Mouse (Mus musculus): ENCODE data around the gene Wdr38. TPM values are rescaled to one million over a fixed set of nuclear protein-coding genes. Genes with fewer than 3 reads are reported as not detected.

The Wdr38 gene
- polyA plus RNA-seq, 1 experiment: 0.44 TPM

DNA sequence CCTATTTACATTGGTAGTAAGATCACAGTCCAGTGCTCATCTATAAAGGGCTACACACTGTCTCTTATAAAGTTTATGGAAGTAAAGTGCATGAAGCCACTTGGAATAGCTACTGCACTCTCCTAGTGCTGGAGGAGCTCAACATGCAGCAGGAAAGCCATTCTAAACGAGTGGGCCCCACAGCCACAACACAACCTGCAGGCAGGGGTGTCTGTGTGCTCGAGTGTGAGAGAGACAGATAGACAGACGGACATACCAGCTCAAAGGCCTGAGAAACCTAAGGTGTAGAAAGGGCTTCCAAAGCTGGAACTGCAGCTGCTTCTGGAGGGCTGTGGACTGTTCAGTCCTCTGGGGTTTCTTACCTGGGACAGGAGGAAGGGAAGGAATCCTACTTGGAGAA, 19.3 kb downstream of the Wdr38 start:
- no peak overlapping the region for H3K4me3 ChIP-seq (ENCODE audit: extremely low read depth, insufficient read depth, insufficient read length)
- peaks cover 19% of the 10 kb centered on the region for H3K4me1 ChIP-seq (ENCODE audit: control insufficient read depth, insufficient read depth, insufficient read length)
- TF ChIP-seq CTCF (IDR thresholded peaks at IDR 0.05; ENCODE audit: extremely low read depth, insufficient read depth, insufficient read length, insufficient replicate concordance) (no peak), POLR2A (IDR thresholded peaks at IDR 0.05; ENCODE audit: low read depth, low read length) (no peak)
- H3K27me3 ChIP-seq (ENCODE audit: control insufficient read depth, insufficient read depth, low read length): no peaks in the 10 kb centered on the region
- DNase-seq (ENCODE audit: low read depth in 1 of 2, low spot score in 2 of 2): no peak
- 69% methylated on average over 3 of the region's 3 CpGs for WGBS
- peaks cover 36% of the 10 kb centered on the region for H3K36me3 ChIP-seq (ENCODE audit: control insufficient read depth, insufficient read depth, low read length)
- H3K27ac ChIP-seq (ENCODE audit: insufficient read depth, low read length): no peak overlapping the region

DNA sequence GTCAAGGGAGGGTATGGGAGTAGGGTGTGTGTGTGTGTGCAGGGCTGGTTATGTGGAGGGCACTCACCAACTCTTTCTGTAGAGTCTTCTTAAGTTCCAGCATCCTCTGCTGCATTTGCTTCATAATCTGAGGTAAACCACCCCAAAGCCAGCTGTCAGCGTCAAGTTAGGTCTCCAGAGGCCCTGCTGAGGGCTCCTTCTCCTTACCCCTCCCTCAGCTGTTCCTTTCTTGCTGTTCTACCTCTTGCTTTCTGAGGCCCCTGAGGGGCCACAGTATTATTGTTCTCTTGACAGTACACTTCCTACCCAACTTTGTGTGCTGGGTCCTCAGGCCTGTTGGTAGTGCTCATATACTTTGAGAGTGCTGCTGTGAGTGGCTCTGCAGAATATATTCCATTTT, 22.7 kb downstream of the Wdr38 start:
- peaks cover 21% of the 10 kb centered on the region for H3K4me1 ChIP-seq (ENCODE audit: control insufficient read depth, insufficient read depth, insufficient read length)
- no peak for DNase-seq (ENCODE audit: low read depth in 1 of 2, low spot score in 2 of 2)
- H3K27ac ChIP-seq (ENCODE audit: insufficient read depth, low read length): peak overlapping the region; percentile 28; the same call in 1 of the 2 replicates
- TF ChIP-seq CTCF (IDR thresholded peaks at IDR 0.05; ENCODE audit: extremely low read depth, insufficient read depth, insufficient read length, insufficient replicate concordance) (no peak), POLR2A (IDR thresholded peaks at IDR 0.05; ENCODE audit: low read depth, low read length) (no peak)
- 54% methylated on average over 1 of the region's 1 CpGs for WGBS
- peaks cover 26% of the 10 kb centered on the region for H3K36me3 ChIP-seq (ENCODE audit: control insufficient read depth, insufficient read depth, low read length)
- no peak overlapping the region for H3K4me3 ChIP-seq (ENCODE audit: extremely low read depth, insufficient read depth, insufficient read length)
- H3K27me3 ChIP-seq (ENCODE audit: control insufficient read depth, insufficient read depth, low read length): no peaks in the 10 kb centered on the region

DNA sequence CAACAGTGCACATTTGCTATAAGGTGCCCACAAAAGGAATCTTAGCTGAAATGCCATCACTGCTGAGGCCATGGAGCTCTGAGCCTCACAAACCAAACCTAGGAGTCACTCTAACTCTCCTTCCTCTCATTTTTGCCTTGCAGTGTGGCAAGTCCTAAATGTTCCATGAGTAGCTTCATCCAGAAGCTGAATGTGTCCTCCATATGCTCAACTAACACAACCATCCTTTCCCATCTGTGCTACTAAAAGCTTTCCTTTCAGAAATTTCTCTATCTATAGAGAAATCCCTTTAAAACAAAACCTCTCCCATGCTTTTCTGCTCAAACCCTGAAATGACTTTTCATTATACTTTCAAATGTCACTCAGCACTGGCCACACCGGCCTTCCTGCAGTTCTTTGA, 34.3 kb downstream of the Wdr38 start:
- Histone ChIP-seq H3K27me3 (ENCODE audit: control insufficient read depth, insufficient read depth, low read length) (no peaks in the 10 kb centered on the region), H3K27ac (ENCODE audit: insufficient read depth, low read length) (no peak overlapping the region), H3K4me3 (ENCODE audit: extremely low read depth, insufficient read depth, insufficient read length) (no peak overlapping the region), H3K4me1 (ENCODE audit: control insufficient read depth, insufficient read depth, insufficient read length) (no peaks in the 10 kb centered on the region), H3K36me3 (ENCODE audit: control insufficient read depth, insufficient read depth, low read length) (peaks cover 29% of the 10 kb centered on the region)
- WGBS: 96% methylated on average over 1 of the region's 1 CpGs
- TF ChIP-seq CTCF (IDR thresholded peaks at IDR 0.05; ENCODE audit: extremely low read depth, insufficient read depth, insufficient read length, insufficient replicate concordance) (no peak), POLR2A (IDR thresholded peaks at IDR 0.05; ENCODE audit: low read depth, low read length) (no peak)
- DNase-seq (ENCODE audit: low read depth in 1 of 2, low spot score in 2 of 2): no peak

DNA sequence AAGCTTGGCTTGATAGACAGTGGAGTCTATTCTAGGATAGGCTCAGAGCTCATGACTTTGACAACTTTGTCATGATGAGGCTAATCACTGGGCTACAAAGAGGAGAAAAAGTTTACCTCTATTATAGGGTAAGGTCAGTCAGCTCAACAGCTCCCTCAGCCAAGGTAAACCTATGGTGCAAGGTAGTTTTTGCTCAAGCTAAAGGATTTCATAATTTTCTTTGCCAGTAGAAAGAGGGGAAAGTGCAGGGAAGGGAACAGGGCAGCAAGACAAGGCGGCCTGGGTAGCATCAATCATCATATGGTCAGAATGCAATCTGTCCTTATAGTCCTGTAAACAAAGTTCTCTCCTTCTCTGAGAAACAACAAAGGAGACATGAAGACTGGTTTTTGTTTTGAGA, 42.9 kb downstream of the Wdr38 start:
- 97% methylated on average over 1 of the region's 1 CpGs for WGBS
- no peak overlapping the region for H3K27ac ChIP-seq (ENCODE audit: insufficient read depth, low read length)
- peaks cover 17% of the 10 kb centered on the region for H3K36me3 ChIP-seq (ENCODE audit: control insufficient read depth, insufficient read depth, low read length)
- no peaks in the 10 kb centered on the region for H3K27me3 ChIP-seq (ENCODE audit: control insufficient read depth, insufficient read depth, low read length)
- no peak for DNase-seq (ENCODE audit: low read depth in 1 of 2, low spot score in 2 of 2)
- TF ChIP-seq POLR2A (IDR thresholded peaks at IDR 0.05; ENCODE audit: low read depth, low read length): no peak
- TF ChIP-seq CTCF (IDR thresholded peaks at IDR 0.05; ENCODE audit: extremely low read depth, insufficient read depth, insufficient read length, insufficient replicate concordance): no peak
- no peaks in the 10 kb centered on the region for H3K4me1 ChIP-seq (ENCODE audit: control insufficient read depth, insufficient read depth, insufficient read length)
- no peak overlapping the region for H3K4me3 ChIP-seq (ENCODE audit: extremely low read depth, insufficient read depth, insufficient read length)

DNA sequence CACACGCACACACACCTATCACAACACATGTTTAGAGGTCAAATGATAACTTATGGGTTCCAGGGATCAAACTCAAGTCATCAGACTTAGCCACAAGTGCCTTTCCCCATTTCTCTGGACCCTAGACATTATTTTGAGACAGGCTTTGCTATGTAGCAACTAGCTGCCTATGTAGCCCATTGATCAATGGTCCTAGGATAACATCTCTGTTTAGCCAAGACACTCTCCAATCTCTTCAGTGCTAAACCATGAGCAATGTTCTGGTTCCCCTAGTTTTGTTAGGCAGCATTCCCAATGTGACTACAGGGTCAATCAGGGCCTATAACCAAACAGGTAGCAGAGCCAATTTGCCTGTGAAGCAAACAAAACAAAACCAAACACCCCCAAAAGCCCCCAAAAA, 51.2 kb downstream of the Wdr38 start:
- Histone ChIP-seq H3K4me1 (ENCODE audit: control insufficient read depth, insufficient read depth, insufficient read length) (no peaks in the 10 kb centered on the region), H3K27me3 (ENCODE audit: control insufficient read depth, insufficient read depth, low read length) (no peaks in the 10 kb centered on the region), H3K27ac (ENCODE audit: insufficient read depth, low read length) (no peak overlapping the region), H3K36me3 (ENCODE audit: control insufficient read depth, insufficient read depth, low read length) (peaks cover 32% of the 10 kb centered on the region), H3K4me3 (ENCODE audit: extremely low read depth, insufficient read depth, insufficient read length) (no peak overlapping the region)
- 95% methylated on average over 1 of the region's 1 CpGs for WGBS
- TF ChIP-seq CTCF (IDR thresholded peaks at IDR 0.05; ENCODE audit: extremely low read depth, insufficient read depth, insufficient read length, insufficient replicate concordance) (no peak), POLR2A (IDR thresholded peaks at IDR 0.05; ENCODE audit: low read depth, low read length) (no peak)
- no peak for DNase-seq (ENCODE audit: low read depth in 1 of 2, low spot score in 2 of 2)

Other genes with a start within 250 kb of the Wdr38 start
- gene Nr6a1, start 69.8 kb upstream of the Wdr38 start, polyA plus RNA-seq (2012; rRNA removed): 0.70 and 1.3 TPM in 2 replicates
- gene Olfml2a, start 65.5 kb upstream of the Wdr38 start, polyA plus RNA-seq (2012; rRNA removed): 2.4 and 3.3 TPM in 2 replicates
- gene Arpc5l, start 7.9 kb downstream of the Wdr38 start, polyA plus RNA-seq (2012; rRNA removed): 51.0 and 82.0 TPM in 2 replicates
- 149 and 220 TPM in 2 replicates for gene Rpl35, start 8.1 kb downstream of the Wdr38 start, polyA plus RNA-seq (2012; rRNA removed)
- gene Golga1, start 68.1 kb downstream of the Wdr38 start, polyA plus RNA-seq (2012; rRNA removed): 6.4 and 7.7 TPM in 2 replicates
- 0.80 and 1.6 TPM in 2 replicates for gene Scai, start 193.3 kb downstream of the Wdr38 start, polyA plus RNA-seq (2012; rRNA removed)
- 11.0 and 11.8 TPM in 2 replicates for gene Ppp6c, start 229.0 kb downstream of the Wdr38 start, polyA plus RNA-seq (2012; rRNA removed)

All from spleen, adult 2 months (tissue).